Mouse (Mus musculus): Measurements from ENCODE around the gene Fgf18. TPM values are rescaled to one million over a fixed set of nuclear protein-coding genes. Genes with fewer than 3 reads are reported as not detected.

The Fgf18 gene
- total and polyA plus RNA-seq, 3 experiments, result not detected

- H3K4me2 ChIP-seq (ENCODE audit: insufficient read depth, low read depth, poor library complexity, severe bottlenecking), result no peak overlapping the region
- no peak overlapping the region for H3K4me3 ChIP-seq (replicated peaks in 1 of 3; ENCODE audit: low read depth in 2 of 3, low read length in 2 of 3, poor library complexity in 1 of 3)
- TF ChIP-seq SIN3A (IDR thresholded peaks at IDR 0.05; ENCODE audit: low read length), result no peak
- no peak for TF ChIP-seq MAX (IDR thresholded peaks at IDR 0.05; ENCODE audit: low read length)
- TF ChIP-seq CHD1 (IDR thresholded peaks at IDR 0.05; ENCODE audit: low read depth, low read length), result no peak
- no peak for TF ChIP-seq KAT2A (IDR thresholded peaks at IDR 0.05; ENCODE audit: insufficient replicate concordance, low read length)
- TF ChIP-seq NELFE (IDR thresholded peaks at IDR 0.05; ENCODE audit: low read depth, low read length), result no peak
- TF ChIP-seq HCFC1 (IDR thresholded peaks at IDR 0.05; ENCODE audit: low read depth, low read length), result no peak
- TF ChIP-seq TBP (conservative IDR thresholded peaks at IDR 0.05; ENCODE audit: low read depth, low read length), result no peak
- TF ChIP-seq JUND (conservative IDR thresholded peaks at IDR 0.05; ENCODE audit: low read depth, low read length), result no peak
- TF ChIP-seq MAZ (IDR thresholded peaks at IDR 0.05; ENCODE audit: low read depth, low read length), result no peak
- TF ChIP-seq BHLHE40 (IDR thresholded peaks at IDR 0.05; ENCODE audit: low read depth, low read length), result no peak
- no peak for TF ChIP-seq TCF12 (IDR thresholded peaks at IDR 0.05; ENCODE audit: low read depth, low read length)
- no peak for TF ChIP-seq UBTF (IDR thresholded peaks at IDR 0.05; ENCODE audit: low read depth, low read length)
- TF ChIP-seq MAFK (IDR thresholded peaks at IDR 0.05; ENCODE audit: insufficient replicate concordance, low read length), result no peak
- H3K79me2 ChIP-seq (replicated peaks; ENCODE audit: control insufficient read depth, extremely low read depth, insufficient read depth, poor library complexity, severe bottlenecking), result no peaks in the 10 kb centered on the region
- no peaks in the 10 kb centered on the region for H3K36me3 ChIP-seq (replicated peaks in 1 of 2; ENCODE audit: control insufficient read depth in 1 of 2, insufficient read depth in 1 of 2, low read length in 1 of 2)
- no peaks in the 10 kb centered on the region for H3K9me3 ChIP-seq (replicated peaks; ENCODE audit: low read length)
- dilution Hi-C loops (cut with MboI; ENCODE audit: extremely low pct_ligation_motif_present, extremely low pct_unique_long_range_greater_than_20kb, low sequenced_read_pairs) (no loop called here), in situ Hi-C loops (cut with MboI; ENCODE audit: low pct_ligation_motif_present, low pct_unique_long_range_greater_than_20kb, low sequenced_read_pairs) (loop anchor here (5.0 to 10.0 kb wide), 4 partner anchors 117 to 535 kb away; no protein-coding TSS in a partner anchor)
- no peaks in the 10 kb centered on the region for H3K27me3 ChIP-seq (replicated peaks)
- H3K9ac ChIP-seq (ENCODE audit: insufficient read depth, low read depth), result no peak overlapping the region
- no peak for DNase-seq (ENCODE audit: extremely low read depth)
- H3K4me1 ChIP-seq (ENCODE audit: control insufficient read depth in 1 of 2, insufficient read depth in 2 of 2), result peaks cover 2 to 25% of the 10 kb centered on the region in 2 experiments
- H3K27ac ChIP-seq (ENCODE audit: insufficient read depth, low read depth), result no peak overlapping the region
Observed at GRCm38 (mm10) chr11:33179802-33180201, 32.6 kb upstream of the Fgf18 start.

- DNase-seq (ENCODE audit: extremely low read depth), result peak; percentile 61
- no peak overlapping the region for H3K9ac ChIP-seq (ENCODE audit: insufficient read depth, low read depth)
- no peak overlapping the region for H3K4me3 ChIP-seq (replicated peaks in 1 of 3; ENCODE audit: low read depth in 2 of 3, low read length in 2 of 3, poor library complexity in 1 of 3)
- H3K79me2 ChIP-seq (replicated peaks; ENCODE audit: control insufficient read depth, extremely low read depth, insufficient read depth, poor library complexity, severe bottlenecking), result no peaks in the 10 kb centered on the region
- no peak overlapping the region for H3K4me2 ChIP-seq (ENCODE audit: insufficient read depth, low read depth, poor library complexity, severe bottlenecking)
- no peaks in the 10 kb centered on the region for H3K9me3 ChIP-seq (replicated peaks; ENCODE audit: low read length)
- no peak overlapping the region for H3K27ac ChIP-seq (ENCODE audit: insufficient read depth, low read depth)
- H3K27me3 ChIP-seq (replicated peaks), result no peaks in the 10 kb centered on the region
- dilution Hi-C loops (cut with MboI; ENCODE audit: extremely low pct_ligation_motif_present, extremely low pct_unique_long_range_greater_than_20kb, low sequenced_read_pairs), result no loop called here
- in situ Hi-C loops (cut with MboI; ENCODE audit: low pct_ligation_motif_present, low pct_unique_long_range_greater_than_20kb, low sequenced_read_pairs), result loop anchor here (5.0 to 10.0 kb wide), 4 partner anchors 121 to 538 kb away; no protein-coding TSS in a partner anchor
- H3K4me1 ChIP-seq (ENCODE audit: control insufficient read depth in 1 of 2, insufficient read depth in 2 of 2), result peaks cover 2 to 8% of the 10 kb centered on the region in 2 experiments
- no peaks in the 10 kb centered on the region for H3K36me3 ChIP-seq (replicated peaks in 1 of 2; ENCODE audit: control insufficient read depth in 1 of 2, insufficient read depth in 1 of 2, low read length in 1 of 2)
- no peak for TF ChIP-seq IRF4 (IDR thresholded peaks at IDR 0.05; ENCODE audit: low read depth, low read length)
- peak; percentile 96 for TF ChIP-seq RAD21 (IDR thresholded peaks at IDR 0.05; ENCODE audit: low read depth, low read length)
- TF ChIP-seq PAX5 (IDR thresholded peaks at IDR 0.05; ENCODE audit: low read length), result no peak
- peak; percentile 96 for TF ChIP-seq SMC3 (IDR thresholded peaks at IDR 0.05; ENCODE audit: low read depth, low read length)
- TF ChIP-seq GABPA (IDR thresholded peaks at IDR 0.05; ENCODE audit: insufficient replicate concordance, low read depth, low read length), result no peak
- no peak for TF ChIP-seq SIN3A (IDR thresholded peaks at IDR 0.05; ENCODE audit: low read length)
- no peak for TF ChIP-seq NRF1 (IDR thresholded peaks at IDR 0.05; ENCODE audit: low read depth, low read length)
- no peak for TF ChIP-seq KAT2A (IDR thresholded peaks at IDR 0.05; ENCODE audit: insufficient replicate concordance, low read length)
- no peak for TF ChIP-seq JUND (conservative IDR thresholded peaks at IDR 0.05; ENCODE audit: low read depth, low read length)
- TF ChIP-seq ZMIZ1 (IDR thresholded peaks at IDR 0.05; ENCODE audit: low read depth, low read length), result no peak
- TF ChIP-seq RCOR1 (conservative IDR thresholded peaks at IDR 0.05; ENCODE audit: low read depth, low read length), result no peak
- no peak for TF ChIP-seq ETS1 (conservative IDR thresholded peaks at IDR 0.05; ENCODE audit: low read depth, low read length)
- TF ChIP-seq MXI1 (IDR thresholded peaks at IDR 0.05; ENCODE audit: low read depth, low read length), result no peak
- no peak for TF ChIP-seq NELFE (IDR thresholded peaks at IDR 0.05; ENCODE audit: low read depth, low read length)
- TF ChIP-seq ZNF384 (IDR thresholded peaks at IDR 0.05; ENCODE audit: low read depth, low read length), result no peak
- no peak for TF ChIP-seq MEF2A (IDR thresholded peaks at IDR 0.05; ENCODE audit: borderline replicate concordance, low read depth, low read length)
- TF ChIP-seq CTCF (conservative IDR thresholded peaks at IDR 0.05 in 1 of 2, IDR thresholded peaks at IDR 0.05 in 1 of 2; ENCODE audit: low read depth in 2 of 2, low read length in 2 of 2), result peak; percentile 72 to 97
- TF ChIP-seq ZKSCAN1 (IDR thresholded peaks at IDR 0.05; ENCODE audit: borderline replicate concordance, low read depth, low read length), result no peak
- TF ChIP-seq CHD1 (IDR thresholded peaks at IDR 0.05; ENCODE audit: low read depth, low read length), result no peak
- TF ChIP-seq UBTF (IDR thresholded peaks at IDR 0.05; ENCODE audit: low read depth, low read length), result no peak
- TF ChIP-seq E2F4 (IDR thresholded peaks at IDR 0.05; ENCODE audit: insufficient replicate concordance, low read depth, low read length), result no peak
- no peak for TF ChIP-seq MAZ (IDR thresholded peaks at IDR 0.05; ENCODE audit: low read depth, low read length)
- TF ChIP-seq POLR2A (IDR thresholded peaks at IDR 0.05; ENCODE audit: low read depth, low read length), result no peak
- peak; percentile 50; the same call in 1 of the 2 replicates for TF ChIP-seq MAX (IDR thresholded peaks at IDR 0.05; ENCODE audit: low read length)
- no peak for TF ChIP-seq BHLHE40 (IDR thresholded peaks at IDR 0.05; ENCODE audit: low read depth, low read length)
- TF ChIP-seq CHD2 (IDR thresholded peaks at IDR 0.05; ENCODE audit: low read length), result no peak
Observed at GRCm38 (mm10) chr11:33176525-33177245, 29.5 kb upstream of the Fgf18 start.
